Mouse (Mus musculus): ENCODE data around the gene Gm13119. TPM values are rescaled to one million over a fixed set of nuclear protein-coding genes. Genes with fewer than 3 reads are reported as not detected.
"Not testable (repeated sequence)": the region's sequence is repeated elsewhere in the genome, so short reads cannot be mapped to it uniquely, and the experiment has no call there.

Gene Gm13119
- polyA plus RNA-seq (2012; rRNA removed), result not detected in 2 replicates

DNA sequence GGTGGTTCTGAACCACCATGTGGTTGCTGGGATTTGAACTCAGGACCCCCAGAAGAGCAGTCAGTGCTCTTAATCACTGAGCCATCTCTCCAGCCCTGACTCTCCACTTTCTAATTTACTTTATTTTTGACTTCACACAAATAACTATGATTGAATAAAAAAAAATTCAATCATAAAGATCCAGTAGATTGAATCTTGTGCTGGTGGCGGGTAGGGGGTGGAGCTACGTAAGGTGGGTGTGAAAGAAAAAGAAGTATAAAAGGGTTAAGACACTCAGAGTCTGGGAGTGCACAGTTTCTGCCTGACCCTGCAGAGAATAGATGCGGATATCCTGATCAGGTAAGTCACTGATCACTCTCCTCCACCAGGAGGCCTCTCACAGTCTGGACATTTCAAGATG lies at the start of gene Gm13119:
TSS of gene Gm13119 (plus strand) at position 301 of the 400 bp plus-strand sequence.
- not testable (repeated sequence) for DNase-seq (ENCODE audit: extremely low spot score in 1 of 2, low spot score in 1 of 2)

GRCm38 (mm10) chr4:144312666-144313460 lies 44.9 kb upstream of the Gm13119 start:
- DNase-seq (ENCODE audit: extremely low spot score in 1 of 2, low spot score in 1 of 2), result not testable (repeated sequence)

- not testable (repeated sequence) for DNase-seq (ENCODE audit: extremely low spot score in 1 of 2, low spot score in 1 of 2)
These were observed 27.8 kb upstream of the Gm13119 start, which contains the start of gene Gm13128 for GRCm38 (mm10) chr4:144329949-144330348. Gene Gm13128, plus strand, starts transcription at chr4:144330249.

DNA sequence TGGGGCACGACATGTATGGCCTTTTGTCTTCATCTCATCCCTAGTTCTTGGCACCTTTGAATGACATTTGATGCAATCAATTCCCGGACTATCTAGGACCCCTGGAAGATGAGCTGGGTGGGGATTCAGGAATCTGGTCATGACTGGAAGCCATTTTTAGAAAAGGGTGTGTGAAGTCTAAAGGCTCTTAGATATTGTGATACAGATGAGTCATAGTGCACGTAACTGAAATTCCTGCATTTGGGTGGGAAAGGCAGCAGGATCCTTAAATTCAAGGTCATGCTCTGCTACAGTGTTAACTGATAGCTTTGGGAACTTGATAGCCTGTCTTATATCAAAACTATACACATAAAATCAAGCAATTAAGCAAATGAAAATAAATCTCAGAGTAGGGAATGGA lies 21.9 kb upstream of the Gm13119 start:
- not testable (repeated sequence) for DNase-seq (ENCODE audit: extremely low spot score in 1 of 2, low spot score in 1 of 2)

GRCm38 (mm10) chr4:144377911-144378310 lies 20.2 kb downstream of the Gm13119 start, which contains the start of gene Pramef20:
Gene Pramef20, minus strand, starts transcription at chr4:144377933.
- no peak for DNase-seq (ENCODE audit: extremely low spot score in 1 of 2, low spot score in 1 of 2)

DNA sequence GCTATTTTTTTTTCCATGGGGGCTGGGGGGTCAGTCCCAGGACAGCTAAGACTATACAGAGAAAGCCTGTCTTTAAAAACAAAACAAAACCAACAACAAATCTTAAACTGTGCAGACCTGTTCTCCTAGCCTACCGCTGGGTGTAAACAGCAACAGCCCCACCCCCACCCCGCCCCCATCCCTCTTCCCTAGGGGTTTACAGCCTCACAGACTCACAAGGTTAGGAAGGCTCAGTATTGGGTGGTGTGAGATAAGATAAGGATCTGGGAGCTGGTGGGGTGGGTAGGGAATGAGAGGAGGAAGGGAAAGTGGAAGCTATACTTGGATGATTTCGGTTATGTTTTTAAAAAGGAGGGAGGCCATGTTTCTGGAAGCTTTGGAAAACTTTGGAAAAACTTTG lies 38.6 kb downstream of the Gm13119 start:
- no peak for DNase-seq (ENCODE audit: extremely low spot score in 1 of 2, low spot score in 1 of 2)

DNA sequence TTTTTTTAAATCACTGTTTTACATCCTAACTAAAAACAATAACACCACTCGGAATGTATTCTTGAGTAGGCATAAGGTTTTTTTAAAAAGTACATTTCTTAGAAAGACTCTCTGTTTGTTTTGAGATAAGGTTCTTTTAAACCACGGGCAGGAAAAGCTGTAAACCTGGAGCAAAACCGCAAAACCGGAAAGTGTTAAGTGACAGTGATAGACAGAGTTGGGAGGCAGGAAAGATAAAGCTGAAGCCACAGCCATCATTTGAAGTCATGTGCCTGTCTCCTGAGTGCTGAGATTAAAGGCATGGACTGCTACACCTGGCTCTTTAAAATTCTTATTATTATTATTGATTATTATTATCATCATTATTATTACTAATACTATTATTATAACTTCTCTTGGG lies 45.0 kb downstream of the Gm13119 start:
- DNase-seq (ENCODE audit: extremely low spot score in 1 of 2, low spot score in 1 of 2), result no peak

- no peak for DNase-seq (ENCODE audit: extremely low spot score in 1 of 2, low spot score in 1 of 2)
These were observed 46.8 kb downstream of the Gm13119 start for GRCm38 (mm10) chr4:144404456-144405086.

- DNase-seq (ENCODE audit: extremely low spot score in 1 of 2, low spot score in 1 of 2), result no peak
These were observed 48.5 kb downstream of the Gm13119 start for GRCm38 (mm10) chr4:144406261-144406660.

GRCm38 (mm10) chr4:144408290-144408689 lies 50.5 kb downstream of the Gm13119 start, which contains the start of gene Pramef12:
Gene Pramef12, minus strand, starts transcription at chr4:144408464.
- DNase-seq (ENCODE audit: extremely low spot score in 1 of 2, low spot score in 1 of 2), result no peak

Other genes with a start within 250 kb of the Gm13119 start
- not detected in 2 replicates for gene Oog3, start 195.3 kb upstream of the Gm13119 start, polyA plus RNA-seq (2012; rRNA removed)
- not detected in 2 replicates for gene Oog2, start 167.2 kb upstream of the Gm13119 start, polyA plus RNA-seq (2012; rRNA removed)
- gene C87977, start 144.6 kb upstream of the Gm13119 start, polyA plus RNA-seq (2012; rRNA removed), result not detected in 2 replicates
- gene Pramel5, start 77.5 kb upstream of the Gm13119 start, polyA plus RNA-seq (2012; rRNA removed), result not detected in 2 replicates
- not detected in 2 replicates for gene Gm13128, start 27.7 kb upstream of the Gm13119 start, polyA plus RNA-seq (2012; rRNA removed)
- not detected in 2 replicates for gene Pramef20, start 20.0 kb downstream of the Gm13119 start, polyA plus RNA-seq (2012; rRNA removed)
- 0.04 and 0.59 TPM in 2 replicates for gene Pramef12, start 50.5 kb downstream of the Gm13119 start, polyA plus RNA-seq (2012; rRNA removed)
- gene 1700012P22Rik, start 80.8 kb downstream of the Gm13119 start, polyA plus RNA-seq (2012; rRNA removed), result not detected in 2 replicates
- not detected in 2 replicates for gene Gm9944, start 95.4 kb downstream of the Gm13119 start, polyA plus RNA-seq (2012; rRNA removed)
- gene Aadacl3, start 105.8 kb downstream of the Gm13119 start, polyA plus RNA-seq (2012; rRNA removed), result not detected in 2 replicates
- not detected in 2 replicates for gene 9430007A20Rik, start 161.9 kb downstream of the Gm13119 start, polyA plus RNA-seq (2012; rRNA removed)
- gene Gm13124, start 207.2 kb downstream of the Gm13119 start, polyA plus RNA-seq (2012; rRNA removed), result not detected in 2 replicates

All from frontal cortex, adult 2 months (tissue).